Mouse (Mus musculus): ENCODE results near the gene Atp8b2.

Gene Atp8b2

DNA sequence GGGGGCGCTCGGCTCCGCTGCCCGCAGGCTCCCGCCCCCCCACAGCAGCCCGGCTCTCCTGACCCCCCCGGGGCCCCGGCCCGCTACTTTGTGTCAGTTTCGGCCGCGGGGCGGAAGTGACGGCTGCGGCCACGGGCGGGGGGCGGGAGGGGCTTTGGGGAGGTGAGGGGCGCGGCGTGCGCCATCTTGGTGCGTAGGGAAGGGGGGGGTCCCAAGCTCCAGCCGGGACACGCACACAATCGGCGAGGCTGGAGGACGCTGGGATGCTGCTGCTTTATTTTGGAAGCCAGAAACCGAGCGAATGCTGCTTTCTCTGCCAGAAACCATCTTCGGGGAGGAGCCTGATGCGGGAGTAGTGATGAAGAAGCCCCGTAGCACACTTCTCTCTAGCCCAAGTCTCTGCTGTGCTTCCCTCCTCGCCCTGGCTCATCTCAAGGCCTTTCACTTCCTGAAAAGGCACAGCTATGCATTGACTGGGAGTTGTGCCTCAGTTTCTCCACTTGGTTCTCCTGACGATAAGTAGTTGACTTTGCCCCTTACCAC, at the start of gene Atp8b2:
Atp8b2 (minus strand) TSS at position 288 of the 543 bp plus-strand sequence.
- DNase-seq: peak; percentile 83

DNA sequence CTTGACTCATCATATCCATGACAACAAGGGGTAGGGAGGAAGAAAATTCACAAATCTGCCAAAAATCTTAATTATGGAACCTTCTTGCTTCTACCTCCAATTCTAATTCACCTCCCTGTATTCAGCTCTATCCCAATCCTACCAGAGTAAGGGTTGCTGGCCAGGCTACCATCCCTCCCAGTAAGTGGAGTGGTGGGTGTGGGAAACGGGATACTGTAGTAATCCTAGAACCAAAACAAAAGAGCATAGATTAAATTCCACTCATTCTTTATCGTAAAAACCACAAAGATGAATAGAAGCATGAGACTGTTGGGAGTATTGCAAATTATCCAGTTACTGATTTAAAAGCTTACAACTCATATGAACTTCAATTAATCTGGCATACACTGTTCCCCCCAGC, 47.0 kb upstream of the Atp8b2 start:
- no peak for DNase-seq

DNA sequence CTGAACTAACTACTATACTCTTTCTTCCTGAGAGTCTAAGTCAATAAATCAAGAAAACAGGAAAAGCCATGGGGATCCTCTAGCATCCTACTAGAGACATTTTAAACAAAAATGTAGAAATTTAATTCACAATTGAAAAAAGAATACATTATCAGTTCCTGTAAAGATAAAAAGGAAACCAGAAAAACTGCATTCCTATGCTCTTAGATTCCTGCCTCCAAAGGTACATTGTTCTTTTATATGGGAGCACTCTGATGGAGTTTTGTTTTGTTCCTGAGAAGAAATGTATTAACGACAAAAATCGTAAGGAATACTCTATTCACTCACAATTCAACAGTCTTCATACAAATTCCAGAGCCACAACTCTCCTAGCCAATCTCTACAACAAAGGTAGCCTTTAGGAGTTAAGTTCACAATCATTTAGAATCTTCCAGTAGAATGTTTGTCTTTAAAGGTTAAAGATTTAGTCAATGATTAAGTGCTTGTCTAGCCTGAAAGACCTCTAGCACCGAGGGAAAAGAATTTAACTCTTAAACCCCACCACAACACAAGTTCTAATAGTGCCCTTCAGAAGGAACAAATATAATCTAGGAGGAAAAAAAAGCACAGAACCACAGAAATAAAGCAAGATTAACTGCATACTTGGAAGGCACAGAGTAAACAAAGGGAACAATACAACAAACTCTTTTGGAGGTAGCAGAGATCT, 40.9 kb upstream of the Atp8b2 start:
- DNase-seq: no peak

DNA sequence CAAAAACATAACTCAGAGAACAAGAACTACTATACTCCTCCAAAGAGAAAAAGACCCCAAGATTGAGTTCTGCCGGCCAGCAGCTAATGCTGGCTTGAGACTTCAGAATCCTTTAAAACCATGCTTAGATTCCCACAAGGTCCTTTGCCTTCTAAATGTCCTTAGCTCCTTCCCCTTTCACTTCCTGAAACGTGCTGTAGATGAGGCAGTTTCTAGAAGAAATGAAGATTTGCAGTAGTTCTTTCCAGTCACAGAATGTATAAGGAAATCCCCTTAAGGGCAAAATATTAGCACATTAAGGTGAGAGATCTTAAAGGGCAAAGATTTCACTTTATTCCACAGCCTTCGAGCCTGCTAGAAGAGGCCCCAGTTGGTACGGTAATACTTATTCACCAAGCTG, 36.5 kb upstream of the Atp8b2 start:
- no peak for DNase-seq

DNA sequence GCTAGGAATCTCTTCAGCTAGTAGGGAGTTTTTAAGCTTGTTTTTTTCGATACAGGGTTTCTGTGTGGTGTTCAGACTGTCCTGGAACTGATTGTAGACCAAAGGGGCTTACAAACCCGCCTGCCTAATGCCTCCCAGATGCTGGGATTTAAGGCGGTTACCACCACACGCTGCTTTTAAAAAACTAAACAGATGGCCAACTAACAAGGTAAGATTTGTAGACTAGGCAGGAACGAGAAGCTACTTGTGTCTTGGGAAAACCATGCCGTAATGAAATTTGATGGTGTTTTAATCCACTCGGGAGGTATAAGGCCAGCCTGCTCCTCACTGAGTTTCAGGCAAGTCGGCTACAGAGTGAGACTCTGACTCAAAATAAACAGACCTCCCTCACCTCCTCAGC, 35.8 kb upstream of the Atp8b2 start:
- DNase-seq: no peak

- peak; percentile 96 for DNase-seq
These were observed 35.3 kb upstream of the Atp8b2 start, which contains the start of gene Hax1 for GRCm38 (mm10) chr3:89998612-89999054. Gene Hax1, minus strand, starts transcription at chr3:89998780.

DNA sequence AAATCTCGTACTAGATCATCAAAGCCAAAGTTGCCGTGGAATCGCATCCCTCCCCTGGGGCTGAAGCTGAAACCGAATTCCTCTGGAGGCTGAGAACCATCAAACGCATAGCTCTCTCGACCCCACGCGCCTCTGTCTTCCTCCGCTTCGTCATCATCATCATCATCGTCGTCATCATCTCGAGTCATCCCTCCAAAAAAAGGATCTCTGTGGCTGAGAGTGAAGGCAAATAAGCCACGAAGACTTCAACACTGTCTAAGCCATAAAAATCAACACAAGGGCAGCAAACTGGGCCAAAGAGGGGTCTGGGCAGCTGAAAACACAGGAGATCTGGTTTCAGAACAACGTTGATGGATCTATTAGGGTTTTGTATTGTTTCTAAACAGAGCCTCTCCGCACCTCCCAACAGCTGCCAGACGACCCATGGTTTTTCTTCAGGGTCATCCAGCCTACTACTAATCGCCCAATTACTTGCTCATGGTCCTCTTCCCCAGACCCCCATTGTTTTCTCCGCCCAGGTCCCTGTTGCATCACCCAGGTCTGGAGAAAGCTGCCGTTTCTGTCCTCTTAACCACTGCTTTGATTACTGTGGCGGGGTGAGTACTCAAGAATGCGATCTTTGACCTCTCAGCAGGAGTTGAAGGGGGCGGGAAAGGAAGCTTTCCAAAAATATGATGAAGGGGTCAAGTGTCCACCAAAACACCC, 34.6 kb upstream of the Atp8b2 start:
- peak; percentile 28 for DNase-seq

- no peak for DNase-seq
These were observed 31.7 kb upstream of the Atp8b2 start for GRCm38 (mm10) chr3:89994807-89995515.

DNA sequence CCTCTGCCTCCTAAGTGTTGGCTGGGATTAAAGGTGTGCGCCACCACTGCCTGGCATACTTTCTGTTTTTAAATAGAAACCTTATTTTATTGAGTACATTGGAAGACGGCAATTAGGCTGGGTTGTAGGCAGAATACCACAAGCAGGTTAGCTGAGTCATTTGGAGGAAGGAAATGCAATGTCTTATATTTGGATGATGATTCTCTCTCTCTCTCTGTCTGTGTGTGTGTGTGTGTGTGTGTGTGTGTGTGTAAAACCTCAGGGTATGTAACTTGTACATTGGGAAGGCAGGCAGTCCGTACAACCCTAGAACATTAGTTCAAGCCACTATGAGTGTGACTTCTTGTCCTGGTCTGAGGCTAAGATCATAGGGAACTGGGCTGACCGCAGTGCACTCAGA, 24.5 kb upstream of the Atp8b2 start:
- no peak for DNase-seq

- no peak for DNase-seq
These were observed 23.9 kb upstream of the Atp8b2 start for GRCm38 (mm10) chr3:89987211-89987610.

- DNase-seq: no peak
These were observed 19.1 kb upstream of the Atp8b2 start for GRCm38 (mm10) chr3:89982426-89982825.

DNA sequence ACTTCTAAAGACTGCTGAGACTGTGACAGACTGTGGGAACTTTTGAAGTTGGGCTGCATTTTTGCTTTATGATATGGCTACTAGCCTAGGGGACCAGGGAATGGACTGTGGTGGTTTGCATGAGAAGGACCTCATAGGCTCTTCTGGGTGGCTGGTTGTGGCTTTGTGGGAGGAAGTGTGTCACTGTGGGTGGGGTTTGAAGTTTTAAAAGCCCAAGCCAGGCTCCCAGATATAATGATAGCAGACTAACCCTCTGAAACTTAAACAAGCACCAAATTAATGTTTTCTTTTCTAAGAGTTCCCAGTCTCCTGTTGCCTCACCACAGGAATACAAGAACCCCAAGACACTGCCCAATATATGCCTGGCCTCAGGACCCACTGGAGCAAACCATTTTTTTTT, 13.6 kb upstream of the Atp8b2 start:
- no peak for DNase-seq

GRCm38 (mm10) chr3:89968509-89968908, 5.2 kb upstream of the Atp8b2 start:
- no peak for DNase-seq

DNA sequence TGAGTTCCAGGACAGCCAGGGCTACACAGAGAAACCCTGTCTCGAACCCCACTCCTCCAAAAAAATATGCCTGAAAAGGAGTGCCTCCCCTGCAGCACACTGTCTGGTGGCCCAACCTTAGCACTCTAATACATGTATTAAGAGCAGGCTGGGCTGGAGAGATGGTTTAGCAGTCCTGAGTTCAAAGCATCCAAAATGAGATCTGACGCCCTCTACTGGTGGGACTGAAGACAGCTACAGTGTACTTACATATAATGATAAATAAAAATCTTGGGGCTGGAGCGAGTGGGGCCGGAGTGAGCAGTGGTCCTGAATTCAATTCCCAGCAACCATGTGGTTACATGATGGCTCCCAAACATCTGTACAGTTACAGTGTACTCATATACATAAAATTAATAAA, 3.6 kb upstream of the Atp8b2 start:
- DNase-seq: peak; percentile 49

DNA sequence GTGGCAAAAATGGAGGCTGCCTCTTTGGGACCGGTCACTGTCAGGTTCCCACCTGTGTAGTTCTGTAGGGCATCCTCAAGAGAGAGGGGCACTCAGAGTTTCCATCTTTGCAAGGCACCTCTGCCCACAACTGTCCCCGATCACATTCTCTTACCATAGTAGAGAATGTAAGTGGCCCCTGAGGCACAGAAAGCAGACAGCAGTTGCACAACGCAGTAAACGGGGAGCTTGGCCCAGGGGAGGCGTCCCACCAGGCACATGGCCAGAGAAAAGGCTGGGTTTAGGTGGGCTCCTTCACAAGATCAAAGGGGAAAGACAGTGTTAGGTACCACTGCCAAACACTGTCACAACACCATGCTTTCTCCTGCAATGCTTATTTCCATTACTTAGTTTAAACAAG, 2.7 kb upstream of the Atp8b2 start:
- DNase-seq: no peak

GRCm38 (mm10) chr3:89965557-89965956, 2.2 kb upstream of the Atp8b2 start:
- DNase-seq: no peak

DNA sequence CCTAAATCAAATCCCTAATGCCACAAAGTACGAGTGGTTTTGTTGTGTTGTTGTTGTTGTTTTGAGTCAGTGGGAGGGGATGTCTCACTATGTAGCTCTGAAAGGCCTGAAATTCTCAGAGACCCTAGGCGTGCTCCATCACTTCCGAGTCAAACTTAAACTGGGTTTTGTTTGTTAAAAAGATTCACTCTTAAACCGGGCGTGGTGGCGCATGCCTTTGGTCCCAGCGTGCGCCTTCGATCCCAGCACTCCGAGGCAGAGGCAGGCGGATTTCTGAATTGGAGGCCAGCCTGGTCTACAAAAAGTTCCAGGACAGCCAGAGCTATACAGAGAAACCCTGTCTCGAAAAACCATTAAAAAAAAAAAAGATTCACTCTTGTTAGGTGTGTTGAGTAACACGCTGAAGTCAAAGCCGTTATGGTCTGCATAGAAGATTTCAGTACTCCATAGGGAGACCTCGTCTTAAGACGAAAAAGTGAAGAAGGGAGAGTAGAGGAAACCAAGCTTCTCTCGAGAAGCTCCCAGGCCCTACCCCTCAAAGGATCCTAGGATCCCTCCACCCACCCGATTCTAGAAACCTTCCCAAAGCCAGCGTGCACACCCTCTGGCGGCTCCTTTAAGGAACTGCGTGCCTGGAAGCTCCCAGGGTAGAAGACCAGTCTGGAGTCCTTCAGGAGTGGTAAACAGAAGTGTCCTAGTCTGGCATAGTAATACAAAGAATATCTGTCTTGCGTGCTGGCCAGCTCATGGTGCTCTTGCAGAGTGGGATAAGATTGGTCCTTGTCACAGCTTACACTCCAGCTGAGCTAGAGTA, 825 bp upstream of the Atp8b2 start:
- peak; percentile 69 for DNase-seq

DNA sequence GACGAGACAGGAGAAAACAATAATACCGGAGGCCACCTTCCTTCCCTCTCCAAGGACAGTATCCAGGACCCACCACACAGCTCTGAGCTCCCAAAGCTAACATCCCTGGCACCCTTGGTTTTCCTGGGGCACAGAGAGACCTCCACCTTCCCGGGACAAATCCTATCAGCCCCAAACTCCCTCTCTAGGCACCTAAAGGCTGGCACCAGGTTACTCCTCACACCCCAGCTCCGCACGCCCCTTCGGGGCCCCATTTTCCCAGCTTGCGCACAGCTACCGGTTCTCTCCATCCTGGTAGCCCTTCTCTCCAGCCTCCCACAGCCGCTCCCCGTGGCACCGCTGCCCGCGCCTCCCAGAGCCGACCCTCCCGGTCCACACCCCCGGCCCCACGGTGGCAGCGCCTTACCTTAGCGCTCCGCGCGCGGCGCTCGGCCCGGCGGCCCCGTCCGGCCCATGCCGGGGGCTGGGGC, 522 bp downstream of the Atp8b2 start:
- DNase-seq: no peak

DNA sequence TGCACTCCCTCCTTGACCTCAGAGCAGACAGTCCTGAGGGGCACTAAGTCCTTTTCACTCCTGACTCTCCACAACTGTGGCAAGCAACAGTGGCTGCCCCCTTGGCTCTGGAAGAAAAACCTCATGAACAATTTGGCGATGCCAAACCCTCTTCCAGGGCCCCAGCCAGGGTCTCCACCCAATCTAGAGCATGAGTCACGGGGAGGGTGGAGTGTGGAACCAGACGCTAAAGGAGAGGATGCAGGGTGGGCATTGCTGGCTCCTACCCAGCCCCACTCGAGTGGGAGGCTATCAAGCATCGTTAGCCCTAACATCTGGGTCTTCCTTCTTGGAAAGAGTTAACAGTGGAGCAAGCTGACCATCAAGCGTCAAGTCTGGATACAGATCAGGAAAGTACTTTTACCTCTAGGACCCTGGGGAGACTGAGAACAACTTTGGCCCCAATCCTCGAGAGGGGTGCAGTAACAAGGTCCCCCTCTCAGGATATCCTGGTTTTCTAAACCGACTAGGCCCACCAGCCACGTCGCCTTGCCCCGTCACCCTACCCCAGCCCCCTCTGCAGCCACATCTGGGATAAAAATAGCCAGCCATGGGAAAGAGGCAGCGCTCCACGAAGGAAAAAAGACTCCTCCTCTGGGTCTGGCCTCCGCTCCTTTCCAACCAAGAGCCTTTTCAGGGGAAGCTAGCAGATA, 1.1 kb downstream of the Atp8b2 start:
- DNase-seq: peak; percentile 49

GRCm38 (mm10) chr3:89961436-89961835, 1.9 kb downstream of the Atp8b2 start:
- DNase-seq: peak; percentile 29

DNA sequence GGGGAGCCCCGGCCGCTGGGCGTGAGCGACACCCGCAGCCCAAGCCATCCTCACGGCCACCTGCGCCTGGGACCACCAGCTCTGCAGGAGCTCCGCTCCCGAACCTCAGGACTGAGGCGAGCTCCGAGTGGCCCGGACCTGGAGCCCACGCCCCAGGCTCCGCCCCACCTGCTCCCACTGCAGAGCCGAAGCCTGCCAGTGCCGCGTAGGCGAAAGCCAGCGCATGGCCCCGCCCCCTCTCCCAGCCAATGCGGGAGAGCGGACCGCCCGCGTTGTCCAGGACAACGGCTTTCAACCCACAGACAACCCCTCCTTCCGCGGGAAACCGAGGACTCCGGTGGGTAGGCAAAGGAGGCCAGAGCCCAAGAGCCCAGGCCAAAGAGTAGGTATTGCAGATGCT, 2.8 kb downstream of the Atp8b2 start:
- DNase-seq: peak; percentile 90

DNA sequence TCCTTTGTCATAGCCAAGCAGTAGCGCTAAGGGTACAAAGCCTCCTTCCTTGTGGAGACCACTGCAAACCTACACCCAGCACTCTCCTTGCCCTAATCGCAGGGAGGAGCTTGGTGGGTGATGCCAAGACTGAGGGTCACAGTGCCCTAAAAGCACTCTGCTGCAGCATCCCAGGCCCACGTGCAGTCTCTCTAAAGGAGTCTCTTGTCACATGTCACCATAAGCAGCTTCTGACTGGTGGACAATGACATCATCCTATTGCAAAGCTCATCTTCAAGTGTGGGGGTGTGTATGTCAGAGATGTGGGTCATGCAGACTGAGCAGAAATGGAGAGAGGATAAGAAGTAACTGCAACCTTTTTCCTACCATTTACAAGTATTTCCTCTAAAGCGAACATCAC, 3.9 kb downstream of the Atp8b2 start:
- no peak for DNase-seq

Data from thymus, postnatal 4 days (tissue).